Mouse (Mus musculus): ENCODE measurements around the gene Tnip1. TPM values are rescaled to one million over a fixed set of nuclear protein-coding genes. Genes with fewer than 3 reads are reported as not detected.

The Tnip1 gene
- total RNA-seq, 2 experiments from 2014 or later, result 26.7 to 28.3 TPM

GRCm38 (mm10) chr11:54884197-54884828 lies 78.4 kb downstream of the Tnip1 start:
- ATAC-seq (ENCODE audit: poor library complexity, severe bottlenecking), result peak; percentile 79

- no peak for ATAC-seq (ENCODE audit: poor library complexity, severe bottlenecking)
Observed at GRCm38 (mm10) chr11:54882671-54883070, 80.0 kb downstream of the Tnip1 start.

GRCm38 (mm10) chr11:54881051-54881474 lies 81.7 kb downstream of the Tnip1 start:
- no peak for ATAC-seq (ENCODE audit: poor library complexity, severe bottlenecking)

- ATAC-seq (ENCODE audit: poor library complexity, severe bottlenecking), result no peak
Observed at GRCm38 (mm10) chr11:54879922-54880321, 82.8 kb downstream of the Tnip1 start.

- peak; percentile 91 for ATAC-seq (ENCODE audit: poor library complexity, severe bottlenecking)
Observed at GRCm38 (mm10) chr11:54879434-54879833, 83.3 kb downstream of the Tnip1 start.

- ATAC-seq (ENCODE audit: poor library complexity, severe bottlenecking), result no peak
Observed at GRCm38 (mm10) chr11:54878893-54879292, 83.8 kb downstream of the Tnip1 start.

GRCm38 (mm10) chr11:54876031-54876430 lies 86.7 kb downstream of the Tnip1 start:
- ATAC-seq (ENCODE audit: poor library complexity, severe bottlenecking), result no peak

- ATAC-seq (ENCODE audit: poor library complexity, severe bottlenecking), result no peak
Observed at GRCm38 (mm10) chr11:54871831-54872537, 90.7 kb downstream of the Tnip1 start.

- no peak for ATAC-seq (ENCODE audit: poor library complexity, severe bottlenecking)
Observed at GRCm38 (mm10) chr11:54869318-54869717, 93.4 kb downstream of the Tnip1 start.

GRCm38 (mm10) chr11:54868445-54868844 lies 94.3 kb downstream of the Tnip1 start:
- no peak for ATAC-seq (ENCODE audit: poor library complexity, severe bottlenecking)

- ATAC-seq (ENCODE audit: poor library complexity, severe bottlenecking), result no peak
Observed at GRCm38 (mm10) chr11:54867903-54868434, 94.7 kb downstream of the Tnip1 start.

- peak; percentile 21; the same call in 1 of the 2 replicates for ATAC-seq (ENCODE audit: poor library complexity, severe bottlenecking)
Observed at GRCm38 (mm10) chr11:54867049-54867385, 95.7 kb downstream of the Tnip1 start.

- peak; percentile 90 for ATAC-seq (ENCODE audit: poor library complexity, severe bottlenecking)
Observed at GRCm38 (mm10) chr11:54866119-54867048, 96.3 kb downstream of the Tnip1 start, which contains the start of gene Hint1. TSS of gene Hint1 (plus strand) at chr11:54866383.

- ATAC-seq (ENCODE audit: poor library complexity, severe bottlenecking), result no peak
Observed at GRCm38 (mm10) chr11:54865330-54866085, 97.2 kb downstream of the Tnip1 start.

- no peak for ATAC-seq (ENCODE audit: poor library complexity, severe bottlenecking)
Observed at GRCm38 (mm10) chr11:54862621-54863520, 99.8 kb downstream of the Tnip1 start.

- ATAC-seq (ENCODE audit: poor library complexity, severe bottlenecking), result no peak
Observed at GRCm38 (mm10) chr11:54861471-54862420, 101.0 kb downstream of the Tnip1 start.

All from megakaryocyte, adult 5-6 weeks (primary cell).